Mouse (Mus musculus): ENCODE measurements at regions not wholly inside any gene's neighbourhood (a gene's known extent, or its start where the extent isn't known, plus 50 kb on each side); places are given as distances from the start of the nearest gene placed in this dataset.

DNA sequence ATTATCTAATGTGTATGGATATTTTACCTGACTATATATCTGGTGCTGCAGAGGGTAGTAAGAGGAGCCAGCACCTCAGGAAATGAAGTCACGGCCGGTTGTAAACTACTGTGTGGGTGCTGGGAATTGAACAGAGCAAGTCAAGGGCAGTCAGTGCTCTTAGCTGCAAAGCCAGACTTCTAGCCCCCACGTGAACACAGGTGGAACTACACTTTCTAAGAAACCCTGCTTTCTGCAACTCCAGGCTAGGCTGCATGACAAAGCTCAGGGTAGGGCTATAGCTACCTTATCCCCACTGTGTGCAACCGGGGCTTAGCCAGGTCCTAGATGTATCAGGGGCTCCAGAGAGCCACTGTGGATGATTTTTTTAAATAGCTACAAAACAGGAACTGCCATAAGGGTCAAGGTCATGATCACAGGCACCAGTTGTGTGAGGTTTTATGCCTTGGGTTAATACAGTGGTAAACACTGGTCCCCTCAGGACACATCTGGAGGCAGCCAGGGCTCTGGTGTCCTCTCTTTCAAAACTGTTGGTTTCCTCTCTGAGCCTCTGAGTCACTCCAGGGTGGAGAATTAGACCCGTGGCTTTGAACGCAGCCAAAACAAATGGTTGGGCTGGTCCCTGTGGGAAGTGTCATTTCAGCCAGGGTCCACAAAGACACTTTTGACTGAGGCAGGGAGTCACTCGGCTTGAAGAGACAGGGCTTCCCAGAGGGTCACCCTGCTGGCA is 76.5 kb downstream of the Gm26897 start:
- Histone ChIP-seq H3K27me3 (replicated peaks; ENCODE audit: insufficient read depth, low read length) (no peaks in the 10 kb centered on the region), H3K4me2 (replicated peaks; ENCODE audit: low read depth, low read length) (no peak overlapping the region), H3K9ac (replicated peaks; ENCODE audit: low read depth) (no peak overlapping the region), H3K36me3 (ENCODE audit: insufficient read depth, low read length) (no peaks in the 10 kb centered on the region), H3K27ac (ENCODE audit: low read length) (no peak overlapping the region), H3K4me3 (ENCODE audit: low read depth, low read length) (no peak overlapping the region), H3K4me1 (ENCODE audit: insufficient read depth, low read depth, low read length) (no peaks in the 10 kb centered on the region), H3K9me3 (ENCODE audit: low read length) (no peaks in the 10 kb centered on the region)
- DNase-seq (ENCODE audit: low spot score), result peak; percentile 77
- TF ChIP-seq CTCF (IDR thresholded peaks at IDR 0.05) (peak; percentile 31; the same call in 1 of the 2 replicates), EP300 (IDR thresholded peaks at IDR 0.05) (no peak)
- WGBS, result 26% methylated on average over 7 of the region's 7 CpGs
- peak; percentile 72 for ATAC-seq

DNA sequence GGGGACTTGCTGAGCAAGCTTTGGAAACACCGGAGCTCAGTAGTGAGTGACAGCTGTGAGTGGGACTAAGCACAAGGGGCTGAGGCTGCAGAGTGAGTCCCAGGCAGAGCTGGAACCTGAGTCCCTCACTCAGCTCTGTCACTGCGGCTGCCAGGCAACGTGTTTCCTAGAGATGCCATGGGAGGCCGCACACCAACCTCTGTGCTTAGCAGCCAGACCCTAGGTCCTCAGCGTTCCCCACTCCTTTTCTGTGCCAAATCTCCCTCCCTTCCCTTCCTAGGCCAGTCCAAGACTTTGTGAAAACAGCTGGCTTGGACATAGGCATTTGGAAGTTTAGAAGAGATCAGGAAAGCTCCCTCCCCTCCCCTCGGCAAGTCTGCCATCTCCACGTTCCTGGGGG is 78.9 kb downstream of the Gm26897 start:
- Histone ChIP-seq H3K27me3 (replicated peaks; ENCODE audit: insufficient read depth, low read length) (no peaks in the 10 kb centered on the region), H3K36me3 (ENCODE audit: insufficient read depth, low read length) (no peaks in the 10 kb centered on the region), H3K27ac (ENCODE audit: low read length) (no peak overlapping the region), H3K9ac (replicated peaks; ENCODE audit: low read depth) (no peak overlapping the region), H3K9me3 (ENCODE audit: low read length) (no peaks in the 10 kb centered on the region), H3K4me3 (ENCODE audit: low read depth, low read length) (no peak overlapping the region), H3K4me1 (ENCODE audit: insufficient read depth, low read depth, low read length) (no peaks in the 10 kb centered on the region), H3K4me2 (replicated peaks; ENCODE audit: low read depth, low read length) (no peak overlapping the region)
- 27% methylated on average over 7 of the region's 7 CpGs for WGBS
- TF ChIP-seq CTCF (IDR thresholded peaks at IDR 0.05) (no peak), EP300 (IDR thresholded peaks at IDR 0.05) (no peak)
- DNase-seq (ENCODE audit: low spot score) (peak; percentile 69), ATAC-seq (peak; percentile 61)

DNA sequence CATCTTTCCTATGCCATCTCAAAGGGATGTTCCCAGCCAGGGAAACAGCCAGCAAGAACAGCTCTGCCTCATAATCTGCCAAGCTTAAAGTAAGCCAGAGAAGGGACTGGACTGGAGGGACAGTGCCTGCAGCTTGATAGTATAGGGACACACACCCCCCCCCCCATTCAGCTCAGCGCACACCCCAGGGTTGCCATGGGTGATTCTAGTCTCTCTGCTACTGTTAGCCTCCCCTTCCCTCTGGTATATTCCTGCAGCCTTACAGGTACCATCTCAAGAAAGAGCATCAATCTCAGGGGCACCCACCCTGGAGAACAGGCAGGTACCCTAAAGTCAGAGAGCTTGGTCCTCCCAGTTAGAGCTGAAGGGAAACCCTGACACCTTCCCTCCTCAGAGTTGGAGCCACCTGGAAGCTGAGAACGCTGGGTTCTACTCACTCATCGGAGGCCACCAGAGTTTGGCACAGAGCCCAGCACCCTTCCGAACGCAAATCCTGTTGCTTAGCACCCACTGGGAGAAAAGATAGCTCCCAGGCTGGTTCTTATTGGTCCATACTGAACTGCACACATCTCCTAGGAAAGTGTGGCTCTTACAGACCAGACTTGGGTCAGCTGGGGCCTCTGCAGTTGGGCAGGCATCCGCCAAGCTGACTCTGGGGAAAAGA is 79.5 kb downstream of the Gm26897 start:
- 41% methylated on average over 6 of the region's 6 CpGs for WGBS
- H3K9me3 ChIP-seq (ENCODE audit: low read length), result no peaks in the 10 kb centered on the region
- TF ChIP-seq EP300 (IDR thresholded peaks at IDR 0.05), result no peak
- no peak for TF ChIP-seq CTCF (IDR thresholded peaks at IDR 0.05)

DNA sequence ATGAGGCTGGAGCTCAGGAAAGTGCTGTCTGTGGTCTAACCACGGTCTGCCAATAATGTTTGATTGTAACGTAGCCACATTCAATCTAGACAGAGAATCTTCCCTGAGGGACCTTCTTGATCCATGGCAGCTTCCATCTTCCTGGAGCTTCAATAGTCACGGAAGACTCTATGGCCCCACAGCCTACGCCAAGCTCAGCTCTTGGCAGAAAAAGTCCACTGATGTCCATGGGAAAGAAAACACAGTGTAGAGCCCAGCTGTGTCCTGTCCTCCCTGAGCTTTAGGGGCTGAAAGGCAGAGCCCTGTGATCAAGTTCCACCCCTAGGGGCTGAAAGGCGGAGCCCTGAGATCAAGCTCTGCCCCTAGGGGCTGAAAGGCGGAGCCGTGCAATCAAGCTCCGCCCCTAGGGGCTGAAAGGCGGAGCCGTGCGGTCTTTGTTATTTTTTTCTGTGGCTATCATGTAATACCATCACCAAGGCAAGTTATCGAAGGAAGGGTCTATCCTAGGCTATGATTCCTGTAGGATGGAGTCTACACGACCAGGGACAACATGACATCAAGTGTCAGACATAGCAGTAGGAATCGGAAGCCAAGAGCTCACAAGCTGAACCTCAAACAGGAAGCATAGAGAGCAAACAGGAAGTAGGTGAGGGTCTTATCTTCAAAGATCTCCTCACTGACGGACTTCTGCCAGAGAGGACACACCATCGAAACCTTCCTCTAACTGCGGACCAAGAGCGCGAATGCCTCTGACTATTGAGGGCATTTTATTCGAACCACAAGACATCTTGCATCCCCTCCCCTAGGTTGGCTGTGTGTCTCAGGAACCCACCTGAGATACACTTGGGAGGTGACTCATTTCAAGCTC is 81.4 kb downstream of the Gm26897 start:
- Histone ChIP-seq H3K27ac (ENCODE audit: low read length) (no peak overlapping the region), H3K4me1 (ENCODE audit: insufficient read depth, low read depth, low read length) (no peaks in the 10 kb centered on the region), H3K4me2 (replicated peaks; ENCODE audit: low read depth, low read length) (no peak overlapping the region), H3K9ac (replicated peaks; ENCODE audit: low read depth) (no peak overlapping the region), H3K27me3 (replicated peaks; ENCODE audit: insufficient read depth, low read length) (no peaks in the 10 kb centered on the region), H3K36me3 (ENCODE audit: insufficient read depth, low read length) (no peaks in the 10 kb centered on the region), H3K9me3 (ENCODE audit: low read length) (no peaks in the 10 kb centered on the region), H3K4me3 (ENCODE audit: low read depth, low read length) (no peak overlapping the region)
- no peak for TF ChIP-seq CTCF (IDR thresholded peaks at IDR 0.05)
- no peak for TF ChIP-seq EP300 (IDR thresholded peaks at IDR 0.05)
- ATAC-seq, result no peak
- WGBS, result 77% methylated on average over 20 of the region's 20 CpGs
- DNase-seq (ENCODE audit: low spot score), result no peak

More for the DNA sequence above, 79.5 kb downstream of the Gm26897 start:
- no peak overlapping the region for H3K4me2 ChIP-seq (replicated peaks; ENCODE audit: low read depth, low read length)
- H3K27me3 ChIP-seq (replicated peaks; ENCODE audit: insufficient read depth, low read length), result no peaks in the 10 kb centered on the region
- H3K36me3 ChIP-seq (ENCODE audit: insufficient read depth, low read length), result no peaks in the 10 kb centered on the region
- H3K27ac ChIP-seq (ENCODE audit: low read length), result no peak overlapping the region
- no peak for ATAC-seq
- H3K9ac ChIP-seq (replicated peaks; ENCODE audit: low read depth), result no peak overlapping the region
- peak; percentile 18 for DNase-seq (ENCODE audit: low spot score)
- no peaks in the 10 kb centered on the region for H3K4me1 ChIP-seq (ENCODE audit: insufficient read depth, low read depth, low read length)
- H3K4me3 ChIP-seq (ENCODE audit: low read depth, low read length), result no peak overlapping the region

DNA sequence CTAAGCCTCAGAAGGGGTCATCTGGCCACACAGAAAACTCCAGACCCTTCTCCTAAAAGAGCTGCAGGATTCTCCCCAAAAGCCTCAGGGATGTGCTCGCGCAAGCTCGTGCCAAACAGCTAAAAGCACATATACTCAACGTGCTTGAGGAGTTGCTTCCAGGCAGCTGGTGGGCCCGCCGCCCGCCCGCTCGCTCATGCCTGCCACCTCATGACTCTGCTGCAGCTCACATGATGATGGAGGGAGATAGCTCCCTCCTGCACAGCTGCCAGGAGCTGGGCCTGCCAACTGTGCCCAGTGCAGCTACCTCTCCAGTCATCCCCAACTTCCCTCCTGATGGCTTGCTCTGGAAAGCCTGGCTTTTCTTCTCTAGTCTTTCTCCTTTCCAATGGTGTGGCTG is 87.2 kb downstream of the Gm26897 start:
- Histone ChIP-seq H3K4me3 (ENCODE audit: low read depth, low read length) (no peak overlapping the region), H3K27me3 (replicated peaks; ENCODE audit: insufficient read depth, low read length) (no peaks in the 10 kb centered on the region), H3K36me3 (ENCODE audit: insufficient read depth, low read length) (no peaks in the 10 kb centered on the region), H3K4me2 (replicated peaks; ENCODE audit: low read depth, low read length) (no peak overlapping the region), H3K4me1 (ENCODE audit: insufficient read depth, low read depth, low read length) (no peaks in the 10 kb centered on the region), H3K27ac (ENCODE audit: low read length) (no peak overlapping the region), H3K9me3 (ENCODE audit: low read length) (no peaks in the 10 kb centered on the region), H3K9ac (replicated peaks; ENCODE audit: low read depth) (no peak overlapping the region)
- no peak for DNase-seq (ENCODE audit: low spot score)
- ATAC-seq, result no peak
- TF ChIP-seq EP300 (IDR thresholded peaks at IDR 0.05), result no peak
- TF ChIP-seq CTCF (IDR thresholded peaks at IDR 0.05), result no peak
- 90% methylated on average over 9 of the region's 9 CpGs for WGBS

DNA sequence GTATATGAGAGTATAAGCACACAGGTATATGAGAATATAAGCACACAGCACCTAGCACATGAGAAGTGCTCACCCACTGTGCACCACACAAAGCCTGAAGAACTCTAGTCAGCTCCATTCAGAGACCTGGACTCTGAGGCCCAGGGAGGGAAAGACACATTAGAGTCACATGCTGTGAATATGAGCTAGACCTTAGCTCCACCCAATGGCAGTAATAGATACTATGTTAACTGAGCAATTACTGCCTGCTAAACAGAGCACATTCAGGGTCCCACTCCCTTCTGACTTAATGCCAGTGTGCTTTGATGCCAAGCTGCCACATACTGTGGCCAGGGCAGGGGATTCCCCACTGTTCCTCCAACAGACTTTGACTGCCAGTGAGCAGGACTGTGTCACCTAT is 89.2 kb downstream of the Gm26897 start:
- Histone ChIP-seq H3K4me3 (ENCODE audit: low read depth, low read length) (no peak overlapping the region), H3K36me3 (ENCODE audit: insufficient read depth, low read length) (no peaks in the 10 kb centered on the region), H3K27me3 (replicated peaks; ENCODE audit: insufficient read depth, low read length) (no peaks in the 10 kb centered on the region), H3K9me3 (ENCODE audit: low read length) (no peaks in the 10 kb centered on the region), H3K9ac (replicated peaks; ENCODE audit: low read depth) (no peak overlapping the region), H3K27ac (ENCODE audit: low read length) (peak overlapping the region; percentile 64; the same call in 1 of the 2 replicates), H3K4me2 (replicated peaks; ENCODE audit: low read depth, low read length) (no peak overlapping the region), H3K4me1 (ENCODE audit: insufficient read depth, low read depth, low read length) (no peaks in the 10 kb centered on the region)
- peak; percentile 55 for DNase-seq (ENCODE audit: low spot score)
- TF ChIP-seq EP300 (IDR thresholded peaks at IDR 0.05) (no peak), CTCF (IDR thresholded peaks at IDR 0.05) (0 out of 2 replicates have a peak, but pooled peaks have one; percentile 35)
- ATAC-seq, result peak; percentile 42
